Mouse (Mus musculus): ENCODE data around the gene Tbc1d9b. TPM values are rescaled to one million over a fixed set of nuclear protein-coding genes. Genes with fewer than 3 reads are reported as not detected.

Gene Tbc1d9b
- total RNA-seq, 2 experiments from 2014 or later, result 109 to 120 TPM

Other genes starting within 250 kb of the Tbc1d9b start
- gene Rasgef1c, start 229.6 kb upstream of the Tbc1d9b start, total RNA-seq (2021), result 10 to 100 TPM; 36.6 to 46.4 TPM
- gene Rnf130, start 106.0 kb upstream of the Tbc1d9b start, total RNA-seq (2021), result 10 to 100 TPM; 97.9 to 99.0 TPM
- 10 to 100 TPM; 13.4 to 14.1 TPM for gene Mrnip, start 43.0 kb downstream of the Tbc1d9b start, total RNA-seq (2021)
- 100 to 1,000 TPM; 460 to 480 TPM for gene Sqstm1, start 79.4 kb downstream of the Tbc1d9b start, total RNA-seq (2021)
- gene Mgat4b, start 79.5 kb downstream of the Tbc1d9b start, total RNA-seq (2021), result 10 to 100 TPM; 66.4 to 76.3 TPM
- 1 to 10 TPM; 8.4 to 8.7 TPM for gene Ltc4s, start 107.2 kb downstream of the Tbc1d9b start, total RNA-seq (2021)
- gene Maml1, start 160.9 kb downstream of the Tbc1d9b start, total RNA-seq (2021), result 10 to 100 TPM in 1 of 2 experiments, 1 to 10 TPM in 1; 9.5 to 10.1 TPM
- 100 to 1,000 TPM; 432 to 442 TPM for gene Canx, start 194.3 kb downstream of the Tbc1d9b start, total RNA-seq (2021)
- under 1 TPM in 1 of 2 experiments, not detected in 1; 0.50 TPM for gene Cby3, start 223.1 kb downstream of the Tbc1d9b start, total RNA-seq (2021)
- gene Hnrnph1, start 245.6 kb downstream of the Tbc1d9b start, total RNA-seq (2021), result 100 to 1,000 TPM; 220 to 248 TPM